8 mouse cellular contexts compared by ENCODE assay signal in genomic region chr6:47650463-47651384, GRCm38 (mm10). TPM values are rescaled to one million over a fixed set of nuclear protein-coding genes. Genes with fewer than 3 reads are reported as not detected.
DNase-seq lines count a peak whose midpoint lies in the region; ATAC-seq lines count a peak whose summit lies in the region.

No protein-coding gene starts in this region.

- H3K4me1 ChIP-seq in brown adipose tissue, adult 24 weeks (ENCODE audit: control insufficient read depth, insufficient read depth, insufficient read length, low read length) = no peaks in the 10 kb centered on the region
- H3K4me1 ChIP-seq in heart, embryonic 13.5 days = no peaks in the 10 kb centered on the region
- H3K4me1 ChIP-seq in liver, embryonic 13.5 days (replicated peaks) = peaks cover 18% of the 10 kb centered on the region; the same call in 1 of the 2 replicates
- H3K4me1 ChIP-seq in stomach, embryonic 16.5 days (ENCODE audit: control insufficient read depth, insufficient read depth, low read length) = 0 out of 2 replicates have a peak, but pooled peaks cover 2% of the 10 kb centered on the region

- peak; percentile 83 for ATAC-seq in heart, embryonic 13.5 days (ENCODE audit: extremely low read depth, insufficient number of reproducible peaks, low FRiP score, low TSS enrichment)
- peak; percentile 90 for ATAC-seq in liver, embryonic 13.5 days (ENCODE audit: low read depth)
- peak; percentile 95 for ATAC-seq in stomach, embryonic 16.5 days (ENCODE audit: insufficient read depth, low FRiP score)

- H3K27me3 ChIP-seq in heart, embryonic 13.5 days (replicated peaks) = peaks cover 12% of the 10 kb centered on the region; the same call in 1 of the 2 replicates
- H3K27me3 ChIP-seq in liver, embryonic 13.5 days = 0 out of 2 replicates have a peak, but pooled peaks cover 3% of the 10 kb centered on the region
- H3K27me3 ChIP-seq in stomach, embryonic 16.5 days (ENCODE audit: control insufficient read depth, insufficient read depth, low read length) = no peaks in the 10 kb centered on the region

- H3K9ac ChIP-seq in heart, embryonic 13.5 days = peak overlapping the region; percentile 77
- H3K9ac ChIP-seq in liver, embryonic 13.5 days = peak overlapping the region; percentile 74
- peak overlapping the region; percentile 83 for H3K9ac ChIP-seq in stomach, embryonic 16.5 days (ENCODE audit: low read length)

- DNase-seq in CD4-positive, CD25-positive, alpha-beta regulatory T cell, adult 2 months (ENCODE audit: low read depth, low spot score) = peak; percentile 96
- peak; percentile 18 for DNase-seq in fat pad, adult 2 months (ENCODE audit: extremely low read depth, low read depth, low spot score)
- DNase-seq in kidney, postnatal 10 days = peak; percentile 96
- peak; percentile 80 for DNase-seq in liver, embryonic 13.5 days
- DNase-seq in neural tube, embryonic 10.5 days (ENCODE audit: extremely low spot score, low spot score) = peak; percentile 93

- H3K27ac ChIP-seq in brown adipose tissue, adult 24 weeks (replicated peaks; ENCODE audit: low read depth, low read length) = no peak overlapping the region
- H3K27ac ChIP-seq in heart, embryonic 13.5 days (replicated peaks) = no peak overlapping the region
- no peak overlapping the region; the same call in 1 of the 2 replicates for H3K27ac ChIP-seq in liver, embryonic 13.5 days
- peak overlapping the region; percentile 69 for H3K27ac ChIP-seq in stomach, embryonic 16.5 days (ENCODE audit: low read length)

- no peaks in the 10 kb centered on the region for H3K36me3 ChIP-seq in heart, embryonic 13.5 days
- no peaks in the 10 kb centered on the region for H3K36me3 ChIP-seq in liver, embryonic 13.5 days
- no peaks in the 10 kb centered on the region for H3K36me3 ChIP-seq in stomach, embryonic 16.5 days (ENCODE audit: control insufficient read depth, insufficient read depth, low read length)

- 3% methylated on average over 46 of the region's 46 CpGs for WGBS in heart, embryonic 13.5 days
- WGBS in liver, embryonic 13.5 days (ENCODE audit: insufficient replicate concordance) = 2% methylated on average over 46 of the region's 46 CpGs
- WGBS in stomach, embryonic 16.5 days = 3% methylated on average over 46 of the region's 46 CpGs

- H3K9me3 ChIP-seq in heart, embryonic 13.5 days = no peaks in the 10 kb centered on the region
- no peaks in the 10 kb centered on the region for H3K9me3 ChIP-seq in liver, embryonic 13.5 days (replicated peaks)
- H3K9me3 ChIP-seq in stomach, embryonic 16.5 days (replicated peaks; ENCODE audit: control insufficient read depth, low read length) = no peaks in the 10 kb centered on the region

- peak overlapping the region; percentile 73 for H3K4me3 ChIP-seq in brown adipose tissue, adult 24 weeks (ENCODE audit: insufficient read depth, low read depth, low read length)
- H3K4me3 ChIP-seq in heart, embryonic 13.5 days = peak overlapping the region; percentile 64
- peak overlapping the region; percentile 70 for H3K4me3 ChIP-seq in liver, embryonic 13.5 days (replicated peaks)
- peak overlapping the region; percentile 74 for H3K4me3 ChIP-seq in stomach, embryonic 16.5 days (replicated peaks; ENCODE audit: low read length)

- H3K4me2 ChIP-seq in heart, embryonic 13.5 days = peak overlapping the region; percentile 80
- peak overlapping the region; percentile 90 for H3K4me2 ChIP-seq in liver, embryonic 13.5 days
- peak overlapping the region; percentile 80 for H3K4me2 ChIP-seq in stomach, embryonic 16.5 days (ENCODE audit: low read depth, low read length)

RNA-seq across cellular contexts. Expression of gene Ezh2, which starts 55.6 kb away (rescaled TPM):
- polyA plus RNA-seq in brown adipose tissue, adult 24 weeks (2012; ENCODE audit: insufficient read depth, insufficient read length, missing spikeins) = 12.3 and 14.1 TPM in 2 replicates
- 56.9 and 63.8 TPM in 2 replicates for polyA plus RNA-seq in heart, embryonic 13.5 days (2015; fragmentation: Nextera tagmentation; extraction: Ambion mirVana)
- 66.7 and 76.5 TPM in 2 replicates for polyA plus RNA-seq in liver, embryonic 13.5 days (2015; fragmentation: Nextera tagmentation; extraction: Ambion mirVana)
- 59.4 and 64.4 TPM in 2 replicates for polyA plus RNA-seq in stomach, embryonic 16.5 days (2015; fragmentation: Nextera tagmentation; extraction: Ambion mirVana)

Comparison
In these comparisons a context has a peak if more than half of its experiments do, and no peak if none do; other contexts are left out.
1. DNase-seq: peak in every context shown above with its lines; median percentile 96 in CD4-positive, CD25-positive, alpha-beta regulatory T cell, adult 2 months; 96 in kidney, postnatal 10 days; 93 in neural tube, embryonic 10.5 days; 80 in liver, embryonic 13.5 days; 18 in fat pad, adult 2 months.